Mouse (Mus musculus) cerebellum, postnatal 25 days (tissue): ENCODE measurements around the gene Tob2.

Experiments used
- DNase-seq, 2 experiments: peaks; one replicate each; pipeline ENCODE4 v3.0.0; 2021; ENCODE audit warnings: mixed read lengths in 2 of 2

The Tob2 gene

DNA sequence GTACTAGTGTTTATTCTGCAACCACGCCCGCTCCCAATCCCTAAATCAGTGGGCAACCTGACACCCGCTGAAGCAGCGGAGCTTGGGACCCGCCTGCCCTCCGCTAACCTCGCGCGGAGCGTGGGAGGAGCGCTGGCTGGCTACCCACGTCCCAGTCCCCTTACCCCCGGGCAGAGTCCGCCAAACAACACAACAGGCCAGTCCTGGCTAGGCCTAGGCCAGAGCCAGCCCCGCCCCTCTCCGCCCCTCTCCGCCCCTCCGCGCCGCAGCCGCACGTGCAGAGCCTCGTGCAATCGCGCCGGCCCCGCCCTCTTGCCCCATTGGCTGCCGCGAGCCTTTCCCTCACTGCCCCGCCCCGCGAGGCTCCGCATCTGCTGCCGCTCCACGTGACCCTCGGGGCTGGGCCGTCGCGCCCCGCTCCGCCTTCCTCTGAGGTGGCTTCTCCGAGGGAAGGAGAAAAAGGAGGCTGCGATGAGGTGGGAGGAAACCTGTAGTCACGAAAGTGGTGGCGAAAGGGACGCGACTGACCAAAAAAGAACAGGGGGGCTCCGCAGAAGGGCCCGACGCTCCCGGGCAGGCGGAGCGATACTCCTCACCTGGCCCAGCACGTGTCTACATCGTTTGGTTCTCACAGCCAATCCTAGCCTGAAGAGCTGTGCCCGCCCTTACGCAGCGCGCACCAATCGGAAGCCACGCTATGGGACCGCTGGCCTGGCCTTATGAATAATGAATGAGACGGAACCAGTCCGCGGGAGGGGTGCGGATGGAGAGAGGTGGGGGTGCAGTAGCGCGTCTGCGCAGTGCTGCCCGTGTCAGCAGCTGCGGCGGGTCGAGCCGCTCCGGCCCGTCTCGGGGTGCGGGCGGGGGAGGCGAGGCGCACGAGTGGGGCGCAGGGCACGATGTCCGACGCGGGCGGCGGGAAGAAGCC is 47.7 kb downstream of the Tob2 start:
- DNase-seq: peak; percentile 98 to 99

DNA sequence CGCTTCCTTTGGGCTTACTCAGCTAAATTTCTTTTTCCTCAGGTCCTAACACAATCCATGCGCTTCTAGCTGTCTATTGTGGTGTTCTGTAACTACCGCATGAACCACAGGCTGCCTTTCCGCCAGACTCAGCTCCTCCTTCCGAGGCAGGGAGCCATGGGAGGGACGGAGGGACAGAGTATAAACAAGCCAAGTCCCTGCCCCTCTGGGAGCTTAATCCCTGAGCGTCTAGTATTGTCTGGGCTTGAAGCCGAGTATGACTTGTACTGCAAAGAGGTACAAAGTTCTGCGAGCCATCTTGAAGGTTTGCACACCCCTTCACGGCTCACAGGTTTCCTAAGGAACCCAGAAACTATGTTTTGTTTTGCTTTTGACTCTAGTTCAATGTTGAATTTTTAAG is 48.4 kb downstream of the Tob2 start:
- DNase-seq: peak; percentile 82 to 84

DNA sequence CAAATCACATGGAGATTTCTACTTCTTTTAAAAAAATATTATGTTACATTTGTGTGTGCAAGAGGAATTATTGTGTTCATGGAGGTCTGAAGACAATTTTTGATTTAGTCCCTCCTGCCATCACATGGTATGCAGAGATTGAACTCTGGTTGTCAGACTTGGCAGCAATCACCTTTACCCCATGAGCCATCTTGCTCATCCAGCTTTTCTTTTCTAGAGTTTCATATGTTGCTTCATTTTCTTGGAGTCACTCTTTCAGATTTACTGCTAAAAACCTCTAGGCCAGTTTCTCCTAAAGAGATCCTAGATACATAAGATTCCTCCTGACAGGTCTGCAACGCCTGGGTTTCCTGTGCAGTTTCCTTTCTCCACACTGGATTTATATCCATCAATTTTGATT is 49.0 kb downstream of the Tob2 start:
- DNase-seq: no peak

DNA sequence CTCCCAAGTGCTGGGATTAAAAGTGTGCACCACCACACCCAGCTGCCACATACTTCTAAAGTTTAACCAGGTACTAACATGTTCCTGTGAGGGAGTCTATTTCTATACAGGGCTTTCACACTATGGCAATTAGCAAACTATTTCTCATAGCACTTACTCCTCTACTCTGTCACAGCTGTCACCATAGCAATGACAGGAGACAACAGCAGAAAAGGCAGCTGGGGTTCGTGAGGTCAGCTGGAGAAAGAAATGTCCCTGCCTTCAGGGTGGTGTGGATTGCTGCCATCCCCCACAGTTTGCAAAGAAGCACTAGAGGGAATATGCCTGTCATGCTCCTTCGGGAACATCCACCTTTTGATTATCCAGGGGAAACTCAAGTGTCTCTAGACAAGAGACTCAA is 49.8 kb downstream of the Tob2 start:
- DNase-seq: no peak

DNA sequence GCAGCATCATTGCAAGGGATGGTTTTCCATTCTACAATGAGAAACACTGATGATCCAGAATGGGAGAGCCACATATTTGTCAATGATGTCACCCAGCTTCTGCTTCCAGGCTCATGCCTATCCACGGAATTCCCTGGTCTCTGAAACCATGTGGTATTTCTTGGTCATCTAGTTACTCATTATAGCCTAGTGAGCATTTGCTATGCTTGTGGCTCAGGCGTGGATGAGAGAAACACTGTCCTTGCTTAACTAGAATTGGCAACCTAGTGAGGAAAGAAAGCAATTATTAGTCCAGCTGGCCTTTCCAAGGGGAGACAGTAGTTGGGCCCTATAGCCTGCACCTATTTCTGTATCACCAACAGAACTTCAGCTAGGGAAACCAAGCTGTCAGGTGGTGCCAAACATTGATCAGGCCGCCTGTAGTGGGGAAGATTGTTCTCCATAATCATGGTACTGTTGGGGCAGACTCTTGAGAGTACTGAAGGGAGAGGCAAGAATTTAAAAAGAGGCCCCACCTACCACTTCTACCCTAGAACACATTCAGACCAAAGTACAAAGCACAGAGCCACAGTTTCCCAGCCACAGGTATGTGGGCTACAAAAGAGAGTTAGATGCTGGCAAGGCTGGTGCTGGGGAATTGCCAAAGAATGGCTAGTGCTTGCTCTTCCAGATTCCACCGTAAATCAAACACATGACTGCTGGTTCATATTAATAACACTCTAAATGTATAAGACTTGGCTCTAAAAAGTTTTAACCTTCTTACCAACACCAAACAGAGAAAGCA is 51.8 kb downstream of the Tob2 start:
- DNase-seq: no peak

DNA sequence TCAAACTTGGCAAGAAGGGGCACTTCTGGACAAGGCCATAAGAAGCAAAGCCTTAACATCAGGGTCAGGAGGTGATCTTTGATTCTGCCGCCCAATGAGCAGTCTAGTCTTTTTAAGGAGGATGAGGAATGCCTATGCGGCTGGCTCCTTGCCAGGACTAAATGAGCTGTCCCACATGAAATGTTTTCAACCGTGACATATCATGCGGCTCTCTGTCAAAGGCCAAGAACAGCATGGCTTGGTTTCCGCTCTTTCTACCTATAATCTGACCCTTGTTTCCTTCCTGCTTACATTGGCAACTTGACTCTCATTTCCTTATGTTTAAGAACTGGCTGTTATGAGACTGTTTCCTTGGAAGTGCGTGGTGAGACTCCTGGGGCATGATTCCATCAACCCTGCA is 53.0 kb downstream of the Tob2 start:
- peak; percentile 37 to 61 for DNase-seq

DNA sequence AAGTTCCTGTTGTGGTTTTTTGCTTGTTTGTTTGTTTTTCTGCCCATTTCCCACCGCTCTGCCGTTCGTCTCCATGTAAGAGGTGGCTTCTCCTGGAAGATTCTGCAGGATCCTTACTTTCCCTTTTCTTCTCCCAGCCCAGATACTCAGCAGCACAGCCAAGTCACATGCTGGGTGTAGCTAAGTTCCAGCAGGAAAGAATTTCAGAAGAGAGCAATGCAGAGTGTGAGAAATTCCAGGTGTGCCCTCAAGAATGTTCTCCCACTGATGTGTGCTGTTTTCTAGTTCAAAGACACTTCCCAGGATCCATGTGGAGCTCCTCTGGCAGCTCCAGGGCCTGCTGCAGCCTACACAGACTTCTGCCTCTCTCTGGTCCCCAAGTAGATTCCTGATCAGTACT is 53.7 kb downstream of the Tob2 start:
- DNase-seq: no peak

DNA sequence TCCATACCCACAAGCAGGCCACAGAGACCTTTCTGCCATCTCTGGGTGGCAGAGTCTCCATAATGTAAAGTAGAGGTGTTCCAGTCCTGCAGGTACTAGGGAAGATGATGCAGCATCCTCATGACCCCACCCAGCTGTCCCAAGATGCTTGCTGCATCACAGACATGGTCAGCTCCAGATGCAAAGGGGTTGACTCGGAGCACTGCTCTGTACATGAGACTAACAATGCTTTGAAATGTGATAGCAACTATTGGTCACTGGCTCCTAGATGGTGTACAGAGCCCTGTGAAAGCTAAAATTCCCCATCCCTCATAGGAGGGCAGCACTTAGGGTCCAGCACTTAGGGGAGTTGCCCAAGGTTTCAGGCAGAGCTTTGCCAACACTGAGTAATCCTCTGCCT is 54.4 kb downstream of the Tob2 start:
- no peak for DNase-seq

DNA sequence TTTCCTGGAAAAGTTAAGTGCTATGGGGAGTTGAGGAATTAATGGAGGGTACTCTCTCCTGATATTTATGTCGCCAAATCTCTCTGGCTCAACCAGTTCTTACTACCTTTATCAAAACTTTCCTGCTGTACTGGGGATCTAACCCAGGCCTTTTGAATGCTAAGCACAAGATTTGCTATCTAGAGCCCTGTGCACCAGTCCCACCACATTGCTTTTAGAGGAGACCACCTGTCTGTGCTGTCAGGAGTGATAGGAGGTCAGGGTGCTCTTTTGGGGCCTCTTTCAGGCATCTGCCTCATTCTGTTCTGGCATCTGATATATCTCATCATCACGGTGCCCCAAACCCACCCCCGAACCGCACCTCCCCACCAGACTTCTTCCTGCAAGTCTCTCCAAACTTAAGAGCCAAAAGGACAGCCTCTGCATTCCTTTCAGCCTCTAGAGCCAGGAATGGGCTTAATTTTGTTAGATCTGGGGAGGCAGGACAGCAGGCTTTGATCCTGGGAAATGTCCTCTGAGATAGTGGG is 55.1 kb downstream of the Tob2 start:
- DNase-seq: peak in 1 of 2 experiments; percentile 42

DNA sequence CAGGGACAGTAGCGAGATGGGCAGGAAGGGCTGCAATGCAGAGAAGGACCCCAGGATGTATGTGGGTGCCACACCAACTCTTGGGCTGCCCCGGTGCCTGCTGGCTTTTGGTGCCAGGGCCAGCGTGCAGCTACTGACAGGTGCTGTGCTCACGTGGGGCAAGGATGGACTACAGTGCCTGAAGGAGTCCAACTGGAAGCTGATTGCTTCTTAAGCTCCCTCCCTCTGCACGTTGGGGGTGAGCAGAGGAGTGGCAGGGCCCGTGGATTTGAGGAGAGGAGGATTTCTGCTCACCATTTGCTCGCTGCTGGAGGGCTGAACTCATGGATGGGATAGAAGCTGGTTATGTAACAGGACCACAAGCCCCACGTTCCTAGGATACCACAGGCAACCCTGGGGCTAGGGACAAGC is 55.6 kb downstream of the Tob2 start:
- peak; percentile 87 to 88 for DNase-seq

DNA sequence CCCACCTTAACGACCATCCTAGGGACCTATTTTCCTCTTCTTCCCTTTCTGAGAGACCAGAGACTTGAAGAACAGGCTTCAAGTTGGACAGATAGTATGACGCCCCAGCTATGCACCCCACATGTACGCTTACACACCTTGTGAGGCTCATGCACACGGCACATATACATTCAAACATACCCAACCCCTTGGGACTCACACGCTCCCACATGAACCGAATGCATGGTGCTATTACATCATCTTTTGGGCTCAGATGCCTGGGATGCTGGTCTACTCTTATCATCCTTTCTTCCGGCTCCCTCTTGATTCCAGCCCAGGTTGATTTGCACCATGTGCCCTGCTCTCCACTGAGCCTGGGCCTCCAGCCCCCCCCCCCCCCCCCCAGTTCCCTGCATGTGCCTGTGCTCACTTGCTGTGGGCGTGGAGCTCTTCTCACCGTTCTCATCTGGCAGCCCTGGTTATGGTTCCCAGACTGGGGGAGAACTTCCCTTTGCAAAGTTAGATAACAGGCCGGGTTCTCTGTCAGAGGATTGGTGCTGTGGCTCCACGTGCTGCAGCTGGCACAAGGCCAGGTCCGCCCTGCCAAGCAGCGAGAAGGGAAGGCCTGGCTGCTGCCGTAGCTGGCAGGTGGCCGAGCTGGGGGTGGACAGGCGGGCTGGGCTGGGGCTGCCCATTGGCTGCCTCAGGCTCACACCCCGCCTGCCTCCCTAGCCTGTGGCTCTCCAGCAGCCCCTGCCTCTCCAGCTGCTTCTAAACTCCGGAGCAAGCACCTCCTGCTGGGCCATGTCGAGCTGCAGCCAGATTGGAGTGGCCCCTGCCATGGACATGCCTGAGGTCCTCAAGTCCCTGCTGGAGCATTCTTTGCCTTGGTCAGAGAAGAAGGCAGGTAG is 56.4 kb downstream of the Tob2 start, which contains the start of gene Tef:
TSS of gene Tef (plus strand) at position 421 of the 890 bp plus-strand sequence.
- DNase-seq: peak; percentile 100

DNA sequence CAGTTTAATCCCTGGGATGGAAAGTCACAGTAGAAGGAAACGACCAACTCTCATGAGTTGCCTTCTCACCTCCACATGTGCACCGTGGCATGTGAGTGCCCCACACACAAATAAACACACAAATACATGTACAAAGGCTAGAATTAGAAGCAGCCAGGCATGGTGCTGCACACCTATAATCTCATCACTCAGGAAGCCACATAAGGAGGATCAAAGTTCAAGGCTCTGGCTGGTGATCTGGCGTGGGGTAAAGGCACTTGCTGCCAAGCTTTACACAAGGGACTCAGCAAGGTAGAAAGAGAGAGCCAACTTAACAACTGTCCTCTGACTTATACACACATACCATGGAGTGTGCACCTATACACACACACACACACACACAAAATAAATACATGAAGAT is 58.2 kb downstream of the Tob2 start:
- DNase-seq: no peak

DNA sequence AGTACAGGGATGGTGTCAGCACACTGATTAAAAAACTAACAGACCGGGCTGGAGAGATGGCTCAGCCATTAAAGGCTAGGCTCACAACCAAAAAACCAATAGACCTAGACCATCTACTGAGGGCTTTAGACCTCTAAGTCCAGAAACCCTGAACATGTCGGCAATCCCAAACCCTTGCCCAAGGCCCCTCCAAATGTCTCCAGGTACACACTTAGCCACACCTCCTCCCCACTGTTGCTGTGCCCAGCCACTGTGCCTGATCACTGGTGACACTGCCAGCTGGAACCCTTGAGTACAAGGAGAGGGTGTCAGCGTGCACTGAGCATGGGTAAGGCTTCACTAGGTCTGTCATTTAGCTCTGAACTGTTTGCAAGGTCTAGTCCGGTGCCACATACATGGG is 60.2 kb downstream of the Tob2 start:
- peak in 1 of 2 experiments; percentile 44 for DNase-seq
